Mouse (Mus musculus): ENCODE measurements around the gene D630039A03Rik. TPM values are rescaled to one million over a fixed set of nuclear protein-coding genes. Genes with fewer than 3 reads are reported as not detected.

The D630039A03Rik gene
- total RNA-seq, 1 experiment: 0.27 TPM

DNA sequence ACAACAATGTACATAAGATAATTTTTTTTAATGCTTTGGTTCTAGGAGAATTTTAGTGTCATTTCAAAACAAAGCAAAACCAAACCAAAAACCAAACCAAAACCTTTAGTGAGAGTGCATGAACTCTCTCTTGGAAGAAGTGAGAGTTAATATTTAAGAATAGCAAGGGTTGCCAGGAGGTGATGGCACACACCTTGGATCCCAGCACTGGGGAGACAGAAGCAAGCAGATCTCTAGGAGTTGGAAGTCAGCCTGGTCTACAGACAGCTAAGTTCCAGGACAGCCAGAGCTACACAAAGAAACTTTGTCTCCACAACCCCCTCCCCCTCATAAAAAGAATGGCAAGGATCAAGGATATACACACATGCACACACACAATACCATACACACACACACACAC is 3.1 kb downstream of the D630039A03Rik start:
- no peak for DNase-seq (ENCODE audit: low read depth, low spot score)
- Histone ChIP-seq H3K36me3 (ENCODE audit: control insufficient read depth, insufficient read depth, low read length, poor library complexity, severe bottlenecking) (no peaks in the 10 kb centered on the region), H3K27ac (ENCODE audit: insufficient read depth, low read depth, low read length, poor library complexity, severe bottlenecking) (no peak overlapping the region), H3K9ac (ENCODE audit: insufficient read depth, low read depth, low read length, poor library complexity, severe bottlenecking) (no peak overlapping the region), H3K9me3 (ENCODE audit: control insufficient read depth, insufficient read depth, low read depth, low read length) (no peaks in the 10 kb centered on the region), H3K4me1 (ENCODE audit: control insufficient read depth in 2 of 2, insufficient read depth in 2 of 2, low read length in 2 of 2, poor library complexity in 1 of 2) (peaks cover 0 to 2% of the 10 kb centered on the region in 2 experiments; a peak in 1 of 4 replicates), H3K4me3 (ENCODE audit: insufficient read depth in 1 of 2, low read depth in 1 of 2, low read length in 2 of 2, poor library complexity in 1 of 2, severe bottlenecking in 1 of 2) (no peak overlapping the region)
- in situ Hi-C loops (cut with MboI; ENCODE audit: low sequenced_read_pairs in 2 of 2, unreplicated experiment in 2 of 2): no loop called here
- TF ChIP-seq MAFK (IDR thresholded peaks at IDR 0.05; ENCODE audit: insufficient read depth, low read depth, low read length): no peak
- no peak for TF ChIP-seq ZNF384 (IDR thresholded peaks at IDR 0.05; ENCODE audit: low read depth, low read length)
- no peak for TF ChIP-seq CHD2 (IDR thresholded peaks at IDR 0.05; ENCODE audit: low read depth, low read length)
- no peak for TF ChIP-seq ZC3H11A (IDR thresholded peaks at IDR 0.05; ENCODE audit: borderline replicate concordance, low read depth, low read length)
- TF ChIP-seq HCFC1 (IDR thresholded peaks at IDR 0.05; ENCODE audit: borderline replicate concordance, insufficient read depth, low read length): no peak

DNA sequence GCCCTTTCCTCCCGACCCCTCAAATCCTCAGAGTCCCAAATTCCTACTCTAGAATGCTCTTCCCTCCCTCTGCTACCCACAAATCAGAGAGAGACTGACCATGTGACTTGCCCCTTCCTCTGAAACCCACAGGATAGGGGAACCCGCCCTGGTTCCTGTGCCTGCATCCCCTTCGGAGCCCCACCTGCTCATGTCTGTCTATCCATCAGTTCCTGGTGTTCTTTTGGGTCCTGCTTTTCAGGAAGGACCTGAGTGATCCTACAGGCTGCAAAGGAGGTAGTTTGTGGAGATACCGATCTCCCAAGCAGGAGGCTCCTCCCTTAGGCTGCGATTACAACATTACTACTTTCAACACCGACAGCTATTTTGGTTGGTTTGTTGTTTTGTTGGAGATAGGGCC is 7.2 kb downstream of the D630039A03Rik start:
- H3K9me3 ChIP-seq (ENCODE audit: control insufficient read depth, insufficient read depth, low read depth, low read length): no peaks in the 10 kb centered on the region
- in situ Hi-C loops (cut with MboI; ENCODE audit: low sequenced_read_pairs in 2 of 2, unreplicated experiment in 2 of 2): loop anchor here in 1 of 2 experiments (10.0 kb wide), 2 partner anchors 166 to 346 kb away; no protein-coding TSS in a partner anchor
- H3K27ac ChIP-seq (ENCODE audit: insufficient read depth, low read depth, low read length, poor library complexity, severe bottlenecking): no peak overlapping the region
- TF ChIP-seq HCFC1 (IDR thresholded peaks at IDR 0.05; ENCODE audit: borderline replicate concordance, insufficient read depth, low read length) (no peak), MAFK (IDR thresholded peaks at IDR 0.05; ENCODE audit: insufficient read depth, low read depth, low read length) (no peak), CHD2 (IDR thresholded peaks at IDR 0.05; ENCODE audit: low read depth, low read length) (no peak), ZC3H11A (IDR thresholded peaks at IDR 0.05; ENCODE audit: borderline replicate concordance, low read depth, low read length) (no peak), ZNF384 (IDR thresholded peaks at IDR 0.05; ENCODE audit: low read depth, low read length) (no peak)
- no peak overlapping the region for H3K9ac ChIP-seq (ENCODE audit: insufficient read depth, low read depth, low read length, poor library complexity, severe bottlenecking)
- no peak overlapping the region for H3K4me3 ChIP-seq (ENCODE audit: insufficient read depth in 1 of 2, low read depth in 1 of 2, low read length in 2 of 2, poor library complexity in 1 of 2, severe bottlenecking in 1 of 2)
- H3K36me3 ChIP-seq (ENCODE audit: control insufficient read depth, insufficient read depth, low read length, poor library complexity, severe bottlenecking): no peaks in the 10 kb centered on the region
- no peak for DNase-seq (ENCODE audit: low read depth, low spot score)
- peaks cover 0 to 6% of the 10 kb centered on the region in 2 experiments; a peak in 1 of 4 replicates for H3K4me1 ChIP-seq (ENCODE audit: control insufficient read depth in 2 of 2, insufficient read depth in 2 of 2, low read length in 2 of 2, poor library complexity in 1 of 2)

DNA sequence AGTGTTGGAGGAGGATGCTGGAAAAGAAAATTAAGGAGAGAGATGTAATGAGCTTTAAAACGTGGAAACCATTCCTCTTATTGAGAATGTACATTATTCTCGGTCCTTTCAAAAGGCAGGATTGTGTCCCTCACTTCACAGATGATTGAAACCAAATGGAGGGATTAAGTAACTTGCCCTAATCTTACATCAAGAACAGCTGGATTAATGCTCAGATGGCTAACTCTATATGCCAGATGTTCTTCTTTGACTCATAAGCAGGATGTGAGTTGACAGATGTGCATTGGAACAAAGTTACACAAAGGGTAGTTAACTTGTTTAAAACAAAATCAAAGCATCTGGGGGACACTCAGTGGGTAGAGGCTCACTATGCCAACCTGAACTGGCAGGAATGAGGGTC is 9.4 kb downstream of the D630039A03Rik start:
- no peak overlapping the region for H3K4me3 ChIP-seq (ENCODE audit: insufficient read depth in 1 of 2, low read depth in 1 of 2, low read length in 2 of 2, poor library complexity in 1 of 2, severe bottlenecking in 1 of 2)
- H3K9ac ChIP-seq (ENCODE audit: insufficient read depth, low read depth, low read length, poor library complexity, severe bottlenecking): no peak overlapping the region
- no peak for DNase-seq (ENCODE audit: low read depth, low spot score)
- no peaks in the 10 kb centered on the region for H3K36me3 ChIP-seq (ENCODE audit: control insufficient read depth, insufficient read depth, low read length, poor library complexity, severe bottlenecking)
- no peak for TF ChIP-seq ZNF384 (IDR thresholded peaks at IDR 0.05; ENCODE audit: low read depth, low read length)
- no peak for TF ChIP-seq CHD2 (IDR thresholded peaks at IDR 0.05; ENCODE audit: low read depth, low read length)
- TF ChIP-seq ZC3H11A (IDR thresholded peaks at IDR 0.05; ENCODE audit: borderline replicate concordance, low read depth, low read length): no peak
- no peak for TF ChIP-seq HCFC1 (IDR thresholded peaks at IDR 0.05; ENCODE audit: borderline replicate concordance, insufficient read depth, low read length)
- TF ChIP-seq MAFK (IDR thresholded peaks at IDR 0.05; ENCODE audit: insufficient read depth, low read depth, low read length): no peak
- H3K27ac ChIP-seq (ENCODE audit: insufficient read depth, low read depth, low read length, poor library complexity, severe bottlenecking): no peak overlapping the region
- H3K4me1 ChIP-seq (ENCODE audit: control insufficient read depth in 2 of 2, insufficient read depth in 2 of 2, low read length in 2 of 2, poor library complexity in 1 of 2): peaks cover 0 to 9% of the 10 kb centered on the region in 2 experiments; a peak in 1 of 4 replicates
- in situ Hi-C loops (cut with MboI; ENCODE audit: low sequenced_read_pairs in 2 of 2, unreplicated experiment in 2 of 2): loop anchor here in 1 of 2 experiments (10.0 kb wide), 2 partner anchors 168 to 348 kb away; no protein-coding TSS in a partner anchor
- H3K9me3 ChIP-seq (ENCODE audit: control insufficient read depth, insufficient read depth, low read depth, low read length): no peaks in the 10 kb centered on the region

DNA sequence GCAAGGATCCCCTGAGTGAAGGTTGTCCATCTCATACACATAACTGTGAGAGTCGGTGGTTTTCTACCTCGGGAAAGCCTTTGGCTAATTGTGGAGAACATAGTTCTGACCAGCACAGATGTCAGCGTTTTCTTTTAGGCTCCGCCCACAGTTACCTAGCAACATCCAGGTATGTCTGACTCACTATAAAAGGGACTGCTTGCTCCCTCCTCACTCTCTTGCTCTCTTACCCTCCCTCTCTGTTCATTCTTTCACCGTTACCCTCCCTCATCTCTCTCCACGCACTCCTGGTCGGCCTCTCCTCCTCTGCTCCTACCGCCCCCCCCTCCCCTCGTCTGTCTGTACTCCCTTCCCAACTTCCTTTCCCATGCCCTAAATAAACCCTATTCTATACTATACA is 11.5 kb downstream of the D630039A03Rik start:
- H3K9me3 ChIP-seq (ENCODE audit: control insufficient read depth, insufficient read depth, low read depth, low read length): no peaks in the 10 kb centered on the region
- TF ChIP-seq MAFK (IDR thresholded peaks at IDR 0.05; ENCODE audit: insufficient read depth, low read depth, low read length) (0 out of 2 replicates have a peak, but pooled peaks have one; percentile 2), ZC3H11A (IDR thresholded peaks at IDR 0.05; ENCODE audit: borderline replicate concordance, low read depth, low read length) (no peak)
- peaks cover 0 to 9% of the 10 kb centered on the region in 2 experiments; a peak in 1 of 4 replicates for H3K4me1 ChIP-seq (ENCODE audit: control insufficient read depth in 2 of 2, insufficient read depth in 2 of 2, low read length in 2 of 2, poor library complexity in 1 of 2)
- peak; percentile 42 for DNase-seq (ENCODE audit: low read depth, low spot score)
- in situ Hi-C loops (cut with MboI; ENCODE audit: low sequenced_read_pairs in 2 of 2, unreplicated experiment in 2 of 2): loop anchor here in 1 of 2 experiments (10.0 kb wide), 2 partner anchors 170 to 350 kb away; no protein-coding TSS in a partner anchor
- H3K36me3 ChIP-seq (ENCODE audit: control insufficient read depth, insufficient read depth, low read length, poor library complexity, severe bottlenecking): no peaks in the 10 kb centered on the region
- H3K9ac ChIP-seq (ENCODE audit: insufficient read depth, low read depth, low read length, poor library complexity, severe bottlenecking): no peak overlapping the region
- H3K4me3 ChIP-seq (ENCODE audit: insufficient read depth in 1 of 2, low read depth in 1 of 2, low read length in 2 of 2, poor library complexity in 1 of 2, severe bottlenecking in 1 of 2): no peak overlapping the region
- no peak overlapping the region for H3K27ac ChIP-seq (ENCODE audit: insufficient read depth, low read depth, low read length, poor library complexity, severe bottlenecking)
